Mouse (Mus musculus): ENCODE results near the gene Clstn2. TPM values are rescaled to one million over a fixed set of nuclear protein-coding genes. Genes with fewer than 3 reads are reported as not detected.

Clstn2 gene
- polyA plus RNA-seq, 1 experiment from 2014 or later, result 7.4 TPM

DNA sequence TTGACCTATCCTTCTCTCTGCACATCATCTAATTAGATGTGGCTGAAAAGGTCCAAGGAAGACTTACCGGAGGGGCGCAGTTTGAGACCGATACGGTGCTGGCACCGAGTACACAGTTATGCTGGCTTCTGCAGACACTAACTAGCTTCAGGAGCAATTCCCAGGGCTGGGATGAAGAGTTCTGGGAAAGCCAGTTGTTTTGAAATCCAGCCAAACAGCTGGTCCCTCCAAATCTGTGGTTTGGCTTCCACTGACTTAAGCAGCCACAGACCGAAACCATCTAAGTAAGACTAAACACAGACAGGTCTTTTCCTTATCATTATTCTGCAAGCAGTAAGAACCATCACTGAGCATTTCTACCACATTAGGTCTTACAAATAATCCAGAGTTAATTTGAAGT is 558.1 kb downstream of the Clstn2 start:
- DNase-seq (ENCODE audit: low read depth, low spot score) (no peak), ATAC-seq (no peak)
- in situ Hi-C loops (cut with MboI; ENCODE audit: low pct_unique_long_range_greater_than_20kb), result no loop called here
- CTCF ChIA-PET, result interaction anchor here (1.1 to 1.9 kb wide), 2 partner anchors 11 to 34 kb away, joined by 3 to 7 read pairs; no protein-coding TSS in a partner anchor
- POLR2A ChIA-PET, result no interaction called here
- no peaks in the 10 kb centered on the region for H3K27me3 ChIP-seq
- TF ChIP-seq CTCF (IDR thresholded peaks at IDR 0.05), result no peak

DNA sequence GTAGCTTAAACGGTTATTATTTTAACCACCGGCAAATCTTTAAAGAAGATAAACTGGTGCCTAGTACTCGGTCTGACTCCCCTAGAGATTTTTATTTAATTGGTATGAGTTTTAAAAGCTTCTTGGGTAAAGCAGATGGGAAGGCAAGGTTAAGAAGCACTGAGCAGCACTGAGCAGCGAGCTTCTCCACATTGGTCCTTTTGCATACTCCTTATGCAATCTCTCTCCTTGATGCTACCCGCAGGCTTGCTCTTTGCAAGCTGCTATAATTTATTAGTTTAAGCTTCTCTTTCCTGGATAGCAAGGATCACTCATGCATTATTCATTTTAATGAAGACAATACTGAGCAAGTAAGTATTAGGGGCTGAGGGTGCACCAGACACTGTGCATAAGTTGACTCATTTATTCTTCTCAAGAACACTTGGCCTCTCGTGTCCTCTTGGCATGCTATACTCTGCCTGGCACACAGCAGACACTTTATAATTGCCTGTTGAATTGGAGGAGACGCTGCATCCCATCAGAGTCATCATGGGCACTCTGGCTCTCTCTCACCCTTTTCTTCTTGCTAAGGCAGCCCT is 561.9 kb downstream of the Clstn2 start:
- no peak for ATAC-seq
- CTCF ChIA-PET, result no interaction called here
- POLR2A ChIA-PET, result no interaction called here
- in situ Hi-C loops (cut with MboI; ENCODE audit: low pct_unique_long_range_greater_than_20kb), result no loop called here
- no peak for TF ChIP-seq CTCF (IDR thresholded peaks at IDR 0.05)
- H3K27me3 ChIP-seq, result no peaks in the 10 kb centered on the region
- no peak for DNase-seq (ENCODE audit: low read depth, low spot score)

DNA sequence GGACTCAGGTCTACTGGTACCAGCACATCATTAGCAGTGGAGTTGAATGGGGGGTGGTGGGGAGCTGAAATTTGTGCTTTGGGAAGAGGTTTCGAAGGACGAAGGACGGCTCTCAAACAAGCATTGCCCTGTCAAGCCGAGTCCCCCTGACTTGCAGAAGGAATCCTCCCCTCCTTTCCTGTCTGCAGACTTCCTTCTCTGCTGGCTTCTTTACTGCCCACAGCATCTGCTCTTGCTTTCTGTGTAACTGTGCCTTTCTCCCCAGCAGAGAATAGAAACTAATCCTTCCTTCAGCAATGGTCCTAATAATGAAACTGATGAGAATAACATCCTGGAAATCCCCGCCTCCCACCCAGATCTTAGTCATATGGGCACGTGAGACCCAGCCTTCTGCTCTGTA is 572.5 kb downstream of the Clstn2 start:
- ATAC-seq (no peak), DNase-seq (ENCODE audit: low read depth, low spot score) (no peak)
- ChIA-PET POLR2A (no interaction called here), CTCF (interaction anchor here (1.1 kb wide), 1 partner anchor 14 kb away, joined by 3 read pairs; no protein-coding TSS in a partner anchor)
- TF ChIP-seq CTCF (IDR thresholded peaks at IDR 0.05), result no peak
- in situ Hi-C loops (cut with MboI; ENCODE audit: low pct_unique_long_range_greater_than_20kb), result no loop called here
- H3K27me3 ChIP-seq, result no peaks in the 10 kb centered on the region

DNA sequence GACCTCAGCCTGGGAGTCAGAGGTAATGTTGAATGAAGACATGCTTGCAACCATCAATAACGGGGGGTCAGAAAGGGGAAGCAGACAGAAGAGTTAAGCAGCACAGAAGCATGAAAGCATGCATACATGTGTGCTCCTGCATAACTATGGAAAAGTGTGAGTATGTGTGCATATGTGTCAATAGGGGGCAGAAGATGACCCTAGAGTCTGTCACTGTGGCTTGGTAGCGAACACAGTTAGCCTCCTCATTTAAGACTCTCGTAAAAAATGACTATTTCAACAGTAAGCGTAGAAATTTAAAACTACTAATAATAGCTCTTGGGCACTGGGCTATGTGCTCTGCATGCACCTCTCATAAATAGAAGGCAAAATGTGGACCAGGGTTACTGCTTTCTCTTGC is 573.2 kb downstream of the Clstn2 start:
- peak; percentile 45 for TF ChIP-seq CTCF (IDR thresholded peaks at IDR 0.05)
- no peaks in the 10 kb centered on the region for H3K27me3 ChIP-seq
- ChIA-PET POLR2A (no interaction called here), CTCF (interaction anchor here (1.0 kb wide), 2 partner anchors 13 to 561 kb away, joined by 3 read pairs; no protein-coding TSS in a partner anchor)
- in situ Hi-C loops (cut with MboI; ENCODE audit: low pct_unique_long_range_greater_than_20kb), result loop anchor here (10.0 kb wide), 1 partner anchor 565 kb away; no protein-coding TSS in a partner anchor
- no peak for ATAC-seq
- DNase-seq (ENCODE audit: low read depth, low spot score), result no peak

DNA sequence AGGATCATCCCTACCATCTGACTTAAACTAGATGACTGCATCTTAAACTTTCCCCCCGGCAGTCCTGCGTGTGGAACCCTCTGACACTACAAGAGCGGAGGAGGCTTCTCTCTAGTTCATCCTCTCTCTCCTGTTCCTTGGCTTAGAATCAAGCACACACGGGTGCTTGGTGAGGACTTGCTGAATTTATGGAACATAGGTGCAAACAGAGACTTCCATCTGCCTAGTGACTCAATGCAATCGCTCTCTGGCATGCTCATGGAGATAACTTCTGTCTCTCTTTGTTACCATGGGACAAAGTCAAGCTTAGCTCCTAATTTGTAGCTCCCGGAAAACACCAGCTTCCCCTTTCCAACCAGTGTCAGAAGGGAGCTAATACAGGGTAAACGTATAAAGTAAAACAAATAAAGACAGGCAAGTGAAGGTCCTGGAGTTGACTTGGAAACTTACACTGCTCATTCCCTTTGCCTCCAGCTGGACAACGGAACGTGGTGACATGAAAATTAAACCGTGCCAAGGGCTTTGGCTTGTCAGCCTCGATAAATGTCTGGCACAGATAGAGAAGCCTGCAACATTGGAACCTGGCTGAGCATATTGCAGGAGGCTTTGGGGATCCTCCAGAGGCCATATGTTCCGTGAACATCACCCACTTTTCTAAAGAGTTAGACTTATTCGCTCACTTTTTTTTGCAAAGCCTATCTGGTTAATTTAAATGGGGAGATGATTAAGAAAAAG is 583.5 kb downstream of the Clstn2 start:
- H3K27me3 ChIP-seq, result no peaks in the 10 kb centered on the region
- ATAC-seq (no peak), DNase-seq (ENCODE audit: low read depth, low spot score) (no peak)
- ChIA-PET CTCF (no interaction called here), POLR2A (no interaction called here)
- in situ Hi-C loops (cut with MboI; ENCODE audit: low pct_unique_long_range_greater_than_20kb), result loop anchor here (10.0 kb wide), 1 partner anchor 575 kb away; no protein-coding TSS in a partner anchor
- TF ChIP-seq CTCF (IDR thresholded peaks at IDR 0.05), result no peak

DNA sequence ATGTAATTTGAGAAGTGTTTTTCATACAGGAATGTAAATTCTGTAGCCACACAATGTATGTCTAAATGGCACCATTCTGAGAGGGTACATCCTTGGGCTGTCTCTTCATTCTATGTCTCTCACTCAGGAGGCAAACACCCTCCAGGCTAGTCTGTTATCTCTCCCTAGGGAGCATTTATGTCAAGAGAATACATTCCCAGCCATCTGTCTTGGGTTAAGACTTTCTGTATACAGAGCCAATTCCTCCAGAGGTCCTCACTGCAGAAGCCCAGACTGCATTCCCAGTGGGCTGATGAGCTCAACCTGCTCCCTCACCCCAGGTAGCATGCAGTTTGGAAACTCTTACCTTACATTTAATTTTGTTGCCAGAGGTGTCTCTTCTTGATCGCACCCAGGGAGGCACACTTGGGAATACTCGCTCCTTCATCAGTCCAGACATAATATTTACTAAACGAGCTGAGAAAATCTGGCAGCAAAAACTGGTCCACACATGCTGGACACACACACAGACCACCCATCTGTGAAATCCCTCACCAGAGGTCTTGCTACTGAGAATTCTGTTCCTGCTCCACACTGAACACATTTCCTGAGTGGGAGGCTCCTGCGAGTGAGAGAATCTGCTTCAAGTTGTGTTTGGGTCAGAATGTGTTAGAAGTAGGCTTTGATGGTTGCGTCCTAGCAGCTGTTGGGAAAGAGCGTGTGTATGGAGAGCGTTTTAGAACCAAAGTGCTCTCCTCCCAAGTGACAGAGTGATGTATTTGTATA is 592.9 kb downstream of the Clstn2 start:
- no peak for ATAC-seq
- no peak for DNase-seq (ENCODE audit: low read depth, low spot score)
- in situ Hi-C loops (cut with MboI; ENCODE audit: low pct_unique_long_range_greater_than_20kb), result no loop called here
- CTCF ChIA-PET, result interaction anchor here (1.2 kb wide), 1 partner anchor 35 kb away, joined by 3 read pairs; no protein-coding TSS in a partner anchor
- H3K27me3 ChIP-seq, result no peaks in the 10 kb centered on the region
- no peak for TF ChIP-seq CTCF (IDR thresholded peaks at IDR 0.05)
- POLR2A ChIA-PET, result no interaction called here

DNA sequence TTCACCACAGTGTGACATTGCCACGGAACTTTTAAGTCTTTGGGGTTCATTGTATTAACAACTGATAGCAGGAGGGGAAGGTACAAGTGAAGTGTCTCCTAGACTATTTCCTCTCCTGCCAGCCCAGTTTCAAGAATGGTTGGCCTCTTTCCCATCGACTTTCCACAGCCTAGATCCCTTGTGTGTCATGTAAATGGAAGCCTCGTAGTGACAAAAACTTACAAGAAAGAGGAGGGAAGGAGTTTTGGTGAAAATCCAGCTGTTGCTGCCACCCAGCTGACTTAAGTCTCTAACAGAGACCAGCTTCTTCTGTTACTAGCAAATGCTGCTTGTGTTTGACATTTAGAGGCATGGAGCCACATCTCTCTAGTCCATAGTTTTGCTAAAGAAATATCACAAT is 598.3 kb downstream of the Clstn2 start:
- H3K27me3 ChIP-seq, result peaks cover 9% of the 10 kb centered on the region
- CTCF ChIA-PET, result no interaction called here
- no peak for TF ChIP-seq CTCF (IDR thresholded peaks at IDR 0.05)
- in situ Hi-C loops (cut with MboI; ENCODE audit: low pct_unique_long_range_greater_than_20kb), result no loop called here
- ATAC-seq (no peak), DNase-seq (ENCODE audit: low read depth, low spot score) (no peak)
- POLR2A ChIA-PET, result no interaction called here

DNA sequence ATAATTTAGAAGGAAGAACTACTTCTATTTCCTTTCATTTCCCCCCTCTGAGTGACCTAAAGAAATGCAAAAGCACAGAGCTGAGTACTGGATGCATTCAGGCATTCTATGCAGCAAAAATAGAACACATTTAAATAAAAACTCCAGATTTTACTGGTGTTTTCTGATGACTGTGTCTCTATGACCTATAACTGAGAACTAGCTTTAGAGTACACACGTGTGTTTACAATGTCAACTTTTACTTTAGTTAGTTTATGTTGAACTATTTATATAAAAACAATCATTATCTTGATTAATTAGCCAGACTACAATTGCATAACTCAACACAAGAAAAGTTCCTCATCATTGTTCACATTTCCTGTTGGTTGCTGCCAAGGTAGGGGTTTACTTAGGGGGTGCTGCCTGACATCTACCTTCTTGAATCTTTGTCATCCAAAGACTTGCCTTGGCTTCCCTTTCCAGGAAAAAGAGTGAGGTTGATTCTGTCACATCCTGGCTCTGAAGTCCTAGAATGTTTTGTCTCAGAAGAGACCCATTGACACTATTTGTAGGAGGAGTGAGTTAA is 603.0 kb downstream of the Clstn2 start:
- TF ChIP-seq CTCF (IDR thresholded peaks at IDR 0.05), result no peak
- H3K27me3 ChIP-seq, result peaks cover 12% of the 10 kb centered on the region
- ChIA-PET CTCF (interaction anchor here (1.0 kb wide), 1 partner anchor 10 kb away, joined by 3 read pairs; no protein-coding TSS in a partner anchor), POLR2A (interaction anchor here (0.8 kb wide), 1 partner anchor 223 kb away, joined by 6 read pairs; no protein-coding TSS in a partner anchor)
- ATAC-seq (no peak), DNase-seq (ENCODE audit: low read depth, low spot score) (no peak)
- in situ Hi-C loops (cut with MboI; ENCODE audit: low pct_unique_long_range_greater_than_20kb), result no loop called here

DNA sequence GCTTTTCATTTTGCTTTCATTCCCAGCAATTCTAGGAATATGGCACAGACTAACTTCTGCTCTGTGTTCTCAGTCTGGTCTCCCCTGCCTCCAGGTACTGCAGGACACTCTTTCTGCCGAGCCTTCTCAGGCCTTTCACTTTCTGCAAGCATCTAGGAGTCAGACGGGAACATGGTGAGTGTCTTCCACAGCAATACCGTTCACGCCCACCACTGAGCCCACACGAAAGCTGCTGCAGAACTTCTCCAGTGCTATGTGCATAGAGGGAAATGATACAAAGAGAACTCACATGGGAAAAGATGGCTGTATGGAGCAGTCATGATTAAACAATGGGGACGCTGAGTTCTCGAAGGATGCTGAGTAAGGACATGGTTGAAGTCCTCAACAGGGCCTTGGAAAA is 604.9 kb downstream of the Clstn2 start:
- in situ Hi-C loops (cut with MboI; ENCODE audit: low pct_unique_long_range_greater_than_20kb), result no loop called here

DNA sequence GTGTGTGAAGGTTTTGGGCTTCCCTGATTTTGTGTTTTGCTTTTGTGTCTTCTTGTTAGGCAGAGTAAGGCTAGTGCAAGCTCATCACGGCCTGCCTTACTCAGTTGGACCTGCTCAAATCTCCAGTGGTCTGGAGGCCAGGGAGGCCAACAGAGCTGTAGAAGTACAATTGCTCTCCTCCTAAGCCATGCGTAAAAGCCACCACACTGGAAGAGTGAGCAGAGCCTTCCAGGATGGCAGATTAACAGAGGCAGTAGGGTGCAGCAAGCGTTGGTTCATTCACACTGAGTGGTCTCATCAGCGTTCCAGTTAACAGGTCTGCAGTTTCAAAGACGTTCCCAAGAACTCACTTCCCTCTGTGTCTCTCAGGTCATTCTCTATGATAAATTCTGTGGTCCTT is 612.1 kb downstream of the Clstn2 start:
- ATAC-seq (no peak), DNase-seq (ENCODE audit: low read depth, low spot score) (peak; percentile 9)
- H3K27me3 ChIP-seq, result peaks cover 6% of the 10 kb centered on the region
- CTCF ChIA-PET, result no interaction called here
- POLR2A ChIA-PET, result no interaction called here
- no peak for TF ChIP-seq CTCF (IDR thresholded peaks at IDR 0.05)
- in situ Hi-C loops (cut with MboI; ENCODE audit: low pct_unique_long_range_greater_than_20kb), result no loop called here

More for the DNA sequence above, 604.9 kb downstream of the Clstn2 start:
- no peak for TF ChIP-seq CTCF (IDR thresholded peaks at IDR 0.05)
- CTCF ChIA-PET, result no interaction called here
- no peak for DNase-seq (ENCODE audit: low read depth, low spot score)
- peaks cover 15% of the 10 kb centered on the region for H3K27me3 ChIP-seq
- POLR2A ChIA-PET, result no interaction called here
- no peak for ATAC-seq

Data from Patski (cell line).